Mouse (Mus musculus) MEL (cell line): Measurements from ENCODE around the gene Olfr9. TPM values are rescaled to one million over a fixed set of nuclear protein-coding genes. Genes with fewer than 3 reads are reported as not detected.

Experiments used
- DNase-seq: peaks from one replicate; pipeline ENCODE4 v3.0.0; 2011; ENCODE audit warnings: low read depth, low spot score
- H3K27ac ChIP-seq: 2 replicates; pipeline ENCODE4 v1.5.1; 2012; ENCODE audit warnings: low read depth, mild to moderate bottlenecking, control low read depth, low read length, moderate library complexity; ENCODE audit not compliant: control insufficient read depth
- H3K27me3 ChIP-seq, 2 experiments: fragments of 150-350 bp in 1 of 2; sonication (generic) in 1 of 2; 2 replicates each; pipeline ENCODE4 v1.6.1; 2012; ENCODE audit warnings: low read length in 2 of 2, mild to moderate bottlenecking in 2 of 2, improper control_type of control experiment in 1 of 2, moderate library complexity in 1 of 2; ENCODE audit not compliant: insufficient read depth in 2 of 2, control insufficient read depth in 1 of 2
- H3K36me3 ChIP-seq, 2 experiments: 2 replicates each; pipeline ENCODE4 v1.6.1; 2012 to 2014; ENCODE audit warnings: low read length in 2 of 2, improper control_type of control experiment in 1 of 2, inconsistent platforms in 1 of 2, mild to moderate bottlenecking in 1 of 2; ENCODE audit not compliant: insufficient read depth in 2 of 2, control insufficient read depth in 1 of 2
- H3K4me1 ChIP-seq, 2 experiments: fragments of 150-350 bp in 1 of 2; sonication (generic) in 1 of 2; 2 replicates each; pipeline ENCODE4 v1.6.1; 2012; ENCODE audit warnings: low read length in 2 of 2, improper control_type of control experiment in 1 of 2, mild to moderate bottlenecking in 1 of 2; ENCODE audit not compliant: insufficient read depth in 2 of 2, control insufficient read depth in 1 of 2
- H3K4me3 ChIP-seq, 2 experiments: fragments of 150-350 bp in 1 of 2; sonication (generic) in 1 of 2; 2 replicates each; pipeline ENCODE4 v1.5.1; 2012; ENCODE audit warnings: low read depth in 2 of 2, low read length in 2 of 2, mild to moderate bottlenecking in 2 of 2, moderate library complexity in 2 of 2, control low read depth in 1 of 2, improper control_type of control experiment in 1 of 2; ENCODE audit not compliant: control insufficient read depth in 1 of 2, insufficient read depth in 1 of 2
- H3K79me2 ChIP-seq: 2 replicates; pipeline ENCODE4 v1.6.1; 2012; ENCODE audit warnings: mild to moderate bottlenecking, low read length, moderate library complexity; ENCODE audit not compliant: control insufficient read depth, poor library complexity, insufficient read depth
- H3K9ac ChIP-seq: 2 replicates; pipeline ENCODE4 v1.6.1; 2012; ENCODE audit warnings: low read depth, mild to moderate bottlenecking, control low read depth, low read length, moderate library complexity; ENCODE audit not compliant: control insufficient read depth, poor library complexity, severe bottlenecking
- H3K9me3 ChIP-seq: fragments of 150-350 bp; sonication (generic); replicated peaks from 2 replicates; pipeline ENCODE4 v1.6.1; 2012; ENCODE audit warnings: mild to moderate bottlenecking, low read length, improper control_type of control experiment, moderate library complexity; ENCODE audit not compliant: insufficient read depth
- CHD1 ChIP-seq: IDR thresholded peaks from 2 replicates; pipeline ENCODE4 v1.6.1; 2012; ENCODE audit warnings: low read depth, mild to moderate bottlenecking, inconsistent platforms, low read length, improper control_type of control experiment
- CTCF ChIP-seq, 3 experiments: IDR thresholded peaks in 2 of 3; conservative IDR thresholded peaks in 1 of 3; 2 replicates each; pipeline ENCODE4 v1.5.1; 2011 to 2012; ENCODE audit warnings: low read length in 3 of 3, low read depth in 2 of 3, mild to moderate bottlenecking in 2 of 3, improper control_type of control experiment in 1 of 3, inconsistent platforms in 1 of 3, mixed read lengths in 1 of 3, moderate library complexity in 1 of 3; ENCODE audit not compliant: control insufficient read depth in 1 of 3, insufficient read depth in 1 of 3, poor library complexity in 1 of 3, severe bottlenecking in 1 of 3
- E2F4 ChIP-seq: IDR thresholded peaks from 2 replicates; pipeline ENCODE4 v1.6.1; 2011; ENCODE audit warnings: low read depth, low read length, improper control_type of control experiment, borderline replicate concordance
- MAX ChIP-seq: IDR thresholded peaks from 2 replicates; pipeline ENCODE4 v1.6.1; 2011; ENCODE audit warnings: low read length, improper control_type of control experiment
- MXI1 ChIP-seq: IDR thresholded peaks from 2 replicates; pipeline ENCODE4 v1.6.1; 2011; ENCODE audit warnings: mild to moderate bottlenecking, low read depth, low read length, improper control_type of control experiment
- MYB ChIP-seq: IDR thresholded peaks from 2 replicates; pipeline ENCODE4 v1.6.1; 2011; ENCODE audit warnings: mild to moderate bottlenecking, low read depth, low read length, improper control_type of control experiment
- MYC ChIP-seq: IDR thresholded peaks from 2 replicates; pipeline ENCODE4 v1.6.1; 2011; ENCODE audit warnings: low read depth, mild to moderate bottlenecking, low read length, improper control_type of control experiment, moderate library complexity
- NELFE ChIP-seq: IDR thresholded peaks from 2 replicates; pipeline ENCODE4 v1.6.1; 2011; ENCODE audit warnings: low read depth, low read length, improper control_type of control experiment
- POLR2A ChIP-seq, 2 experiments: IDR thresholded peaks; 2 replicates each; pipeline ENCODE4 v1.6.1; 2011 to 2012; ENCODE audit warnings: low read length in 2 of 2, mild to moderate bottlenecking in 2 of 2, control low read depth in 1 of 2, improper control_type of control experiment in 1 of 2, low read depth in 1 of 2, moderate library complexity in 1 of 2; ENCODE audit not compliant: control insufficient read depth in 1 of 2, insufficient read depth in 1 of 2, poor library complexity in 1 of 2
- POLR2AphosphoS5 ChIP-seq: IDR thresholded peaks from 2 replicates; pipeline ENCODE4 v1.6.1; 2012; ENCODE audit warnings: low read depth, borderline replicate concordance, mild to moderate bottlenecking, inconsistent platforms, low read length, moderate library complexity, mixed read lengths
- TBP ChIP-seq: IDR thresholded peaks from 2 replicates; pipeline ENCODE4 v1.8.0; 2011; ENCODE audit warnings: low read depth, low read length, improper control_type of control experiment
- TCF12 ChIP-seq: IDR thresholded peaks from 2 replicates; pipeline ENCODE4 v1.6.1; 2014; ENCODE audit warnings: low read depth, mild to moderate bottlenecking, inconsistent platforms, low read length, improper control_type of control experiment, moderate library complexity
- USF1 ChIP-seq: IDR thresholded peaks from 2 replicates; pipeline ENCODE4 v1.6.1; 2014; ENCODE audit warnings: low read depth, mild to moderate bottlenecking, inconsistent platforms, low read length, improper control_type of control experiment, moderate library complexity
- USF2 ChIP-seq, 2 experiments: IDR thresholded peaks; 2 replicates each; pipeline ENCODE4 v1.6.1; 2011 to 2012; ENCODE audit warnings: improper control_type of control experiment in 2 of 2, low read length in 2 of 2, borderline replicate concordance in 1 of 2, inconsistent platforms in 1 of 2, low read depth in 1 of 2, mild to moderate bottlenecking in 1 of 2; ENCODE audit not compliant: insufficient read depth in 1 of 2
- ZMIZ1 ChIP-seq: IDR thresholded peaks from 2 replicates; pipeline ENCODE4 v1.6.1; 2012; ENCODE audit warnings: low read depth, mild to moderate bottlenecking, inconsistent platforms, low read length, improper control_type of control experiment, moderate library complexity
- ZNF384 ChIP-seq: IDR thresholded peaks from 2 replicates; pipeline ENCODE4 v1.6.1; 2012; ENCODE audit warnings: low read depth, mild to moderate bottlenecking, inconsistent platforms, low read length, improper control_type of control experiment
- polyA plus RNA-seq, 2 experiments: library from polyadenylated mRNA; stranded (reverse) in 1 of 2; unstranded in 1 of 2; fragments of >175 nt in 1 of 2; fragments of >200 nt in 1 of 2; gene quantifications; 2 replicates each; pipeline versions ENCODE4 v1.2.1 to v1.2.4; 2012; ENCODE audit warnings: low replicate concordance in 2 of 2, low read depth in 1 of 2; ENCODE audit not compliant: insufficient read length in 2 of 2, insufficient read depth in 1 of 2, missing spikeins in 1 of 2
- total RNA-seq: library from RNA; depleted of rRNA; stranded (reverse); fragments of 300-350 nt; gene quantifications from 2 replicates; pipeline ENCODE4 v1.2.3, GENCODE M21; 2012

The Olfr9 gene
- total and polyA plus RNA-seq, 3 experiments: not detected

DNA sequence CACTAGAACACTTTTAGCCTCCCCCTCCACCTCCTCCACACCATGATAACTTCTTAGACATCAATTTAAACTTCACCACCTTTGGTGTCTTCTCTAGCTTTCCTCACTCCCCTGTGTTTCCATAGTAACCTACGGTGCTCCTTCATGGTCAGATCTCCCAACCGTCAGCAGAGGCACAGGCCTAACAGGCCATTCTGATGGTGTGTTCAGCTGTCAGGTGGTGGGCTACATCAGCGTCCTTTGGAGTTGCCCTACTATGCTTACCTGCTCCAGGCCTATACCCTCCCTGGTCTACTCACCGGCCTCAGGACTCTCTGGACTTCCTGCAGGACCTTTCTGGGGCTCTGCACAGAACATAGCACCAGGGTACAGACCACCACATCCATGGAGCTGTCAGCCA is 29.1 kb upstream of the Olfr9 start:
- no peak for TF ChIP-seq ZMIZ1
- no peak for TF ChIP-seq POLR2A (IDR thresholded peaks at IDR 0.05; ENCODE audit: control insufficient read depth in 1 of 2, insufficient read depth in 1 of 2, low read depth in 1 of 2, low read length in 2 of 2, poor library complexity in 1 of 2)
- TF ChIP-seq CTCF (IDR thresholded peaks at IDR 0.05 in 2 of 3, conservative IDR thresholded peaks at IDR 0.05 in 1 of 3; ENCODE audit: control insufficient read depth in 1 of 3, insufficient read depth in 1 of 3, low read depth in 2 of 3, low read length in 3 of 3, poor library complexity in 1 of 3, severe bottlenecking in 1 of 3): no peak
- TF ChIP-seq TCF12: no peak
- no peak for TF ChIP-seq ZNF384
- TF ChIP-seq USF1: no peak
- no peak for TF ChIP-seq CHD1
- TF ChIP-seq MYB: no peak
- no peak for DNase-seq
- no peaks in the 10 kb centered on the region for H3K4me1 ChIP-seq
- no peaks in the 10 kb centered on the region for H3K9me3 ChIP-seq
- no peaks in the 10 kb centered on the region for H3K79me2 ChIP-seq
- H3K36me3 ChIP-seq: no peaks in the 10 kb centered on the region
- H3K4me3 ChIP-seq: no peak overlapping the region
- no peak overlapping the region for H3K9ac ChIP-seq
- H3K27ac ChIP-seq: no peak overlapping the region
- no peaks in the 10 kb centered on the region; a peak in 1 of 4 replicates for H3K27me3 ChIP-seq

DNA sequence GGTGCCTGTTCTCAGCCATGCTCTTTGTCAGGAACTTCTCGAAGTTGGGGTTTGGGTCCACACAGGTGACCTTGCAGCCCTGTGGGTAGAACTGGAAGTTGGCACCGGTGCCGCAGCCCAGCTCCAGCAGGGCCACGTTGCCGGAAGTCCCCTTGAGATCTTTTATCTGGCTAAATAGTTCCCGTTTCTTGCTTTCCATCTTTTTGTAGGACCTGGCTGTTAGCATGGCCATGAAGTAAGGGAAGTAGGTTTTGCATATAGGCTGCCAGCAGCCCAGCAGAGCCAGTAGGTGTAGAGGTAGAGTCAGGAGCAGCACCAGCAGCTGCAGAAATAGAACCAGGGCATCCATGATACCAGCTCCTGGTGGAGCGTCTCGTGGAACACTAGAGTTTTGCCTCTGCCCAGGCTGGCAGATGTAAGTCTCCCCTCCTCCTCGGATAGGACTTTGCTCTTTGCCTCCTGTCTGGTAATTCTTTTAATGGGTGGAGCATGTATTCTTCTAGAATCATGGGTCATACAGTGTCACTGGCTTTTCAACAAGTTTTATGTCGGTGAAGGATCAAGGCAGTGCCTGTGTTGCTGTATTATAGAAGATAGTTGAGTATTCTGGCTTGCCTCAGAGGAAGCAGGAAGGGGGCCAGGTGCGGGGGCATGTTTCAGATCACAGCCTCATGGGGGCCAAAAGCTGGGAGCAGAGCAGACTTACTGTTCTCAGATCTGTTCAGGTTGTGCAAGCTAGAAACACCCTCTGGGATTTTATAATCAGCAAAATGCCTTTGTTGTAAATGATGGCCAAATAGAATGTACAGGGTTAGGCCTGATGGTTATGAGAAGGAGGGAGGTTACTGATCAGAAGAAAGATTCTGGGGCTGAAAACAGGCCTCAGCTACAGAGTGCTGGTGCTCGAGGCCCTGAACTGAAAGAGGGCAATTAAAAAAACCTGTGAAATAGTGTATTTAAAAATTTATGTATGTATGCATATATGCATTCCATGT is 28.3 kb upstream of the Olfr9 start, which contains the start of gene Mettl7b:
Mettl7b (minus strand) TSS at position 399 of the 995 bp plus-strand sequence.
- Histone ChIP-seq H3K36me3 (no peaks in the 10 kb centered on the region), H3K9me3 (no peaks in the 10 kb centered on the region), H3K79me2 (no peaks in the 10 kb centered on the region), H3K4me3 (no peak within 1 kb of the TSS), H3K9ac (no peak within 1 kb of the TSS), H3K27ac (no peak within 1 kb of the TSS), H3K4me1 (no peaks in the 10 kb centered on the region), H3K27me3 (no peaks in the 10 kb centered on the region; a peak in 1 of 4 replicates)
- TF ChIP-seq USF2 (IDR thresholded peaks at IDR 0.05; ENCODE audit: borderline replicate concordance in 1 of 2, insufficient read depth in 1 of 2, low read depth in 1 of 2, low read length in 2 of 2): no peak
- TF ChIP-seq MYC: no peak
- no peak for TF ChIP-seq E2F4
- no peak for TF ChIP-seq NELFE
- no peak for TF ChIP-seq TBP
- no peak for TF ChIP-seq POLR2AphosphoS5
- no peak for TF ChIP-seq MAX
- TF ChIP-seq ZMIZ1: no peak
- no peak for TF ChIP-seq MXI1
- DNase-seq: no peak
